Mouse (Mus musculus) gastrocnemius, adult 2 months (tissue): ENCODE results near the gene Gm37240. TPM values are rescaled to one million over a fixed set of nuclear protein-coding genes. Genes with fewer than 3 reads are reported as not detected.

ENCODE experiments used
- DNase-seq: peaks from one replicate; pipeline ENCODE4 v3.0.0; 2022
- H3K27ac ChIP-seq: fragments of 200-600 bp; 2 replicates; pipeline ENCODE4 v1.8.1; 2022; ENCODE audit warnings: mild to moderate bottlenecking
- H3K4me3 ChIP-seq: fragments of 200-600 bp; 2 replicates; pipeline ENCODE4 v1.8.1; 2022; ENCODE audit warnings: mild to moderate bottlenecking, moderate library complexity
- CTCF ChIP-seq: fragments of 200-600 bp; IDR thresholded peaks from 2 replicates; pipeline ENCODE4 v1.8.1; 2022; ENCODE audit warnings: antibody characterized with exemption, mild to moderate bottlenecking, moderate library complexity
- intact Hi-C: fragments of 180-260 bp; cut with DNase I; formaldehyde crosslinking; loops from one replicate; pipeline ENCODE4 v1.15.1; 2025
- total RNA-seq, 2 experiments: library from RNA; stranded (reverse); gene quantifications; 2 replicates each; pipeline ENCODE4 v1.2.3; 2021

Gene Gm37240
- total RNA-seq, 2 experiments from 2014 or later, result 34.5 to 37.4 TPM

DNA sequence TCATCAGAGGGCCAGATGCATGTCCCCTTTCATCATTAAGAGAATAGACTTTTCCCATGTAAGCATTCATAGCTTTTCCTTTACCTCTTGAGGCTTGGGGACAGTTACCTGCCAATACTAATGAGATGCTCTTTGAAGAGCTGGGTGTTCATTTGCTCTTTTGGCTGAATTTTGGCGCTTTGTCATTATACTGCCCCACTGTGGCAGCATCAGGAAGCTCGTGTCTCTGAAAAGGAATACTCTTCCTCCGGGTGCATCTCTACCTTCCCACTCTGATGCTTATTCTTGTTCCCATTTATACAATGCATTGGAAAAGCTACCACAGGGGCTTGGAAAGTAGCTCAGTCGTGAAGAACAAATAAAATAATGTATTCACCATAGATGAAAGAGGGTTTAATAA, 30.3 kb upstream of the Gm37240 start:
- no peak overlapping the region for H3K27ac ChIP-seq
- intact Hi-C loops, result loop anchor here (1.0 to 5.0 kb wide), 2 partner anchors 210 to 230 kb away; no protein-coding TSS in a partner anchor
- peak; percentile 44 for DNase-seq
- H3K4me3 ChIP-seq, result no peak overlapping the region
- peak; percentile 80 for TF ChIP-seq CTCF

GRCm38 (mm10) chr3:85914806-85915205, 27.5 kb upstream of the Gm37240 start:
- Histone ChIP-seq H3K4me3 (no peak overlapping the region), H3K27ac (no peak overlapping the region)
- DNase-seq, result no peak
- TF ChIP-seq CTCF, result no peak
- intact Hi-C loops, result loop anchor here (5.0 kb wide), 1 partner anchor 228 kb away; no protein-coding TSS in a partner anchor

GRCm38 (mm10) chr3:85907136-85907535, 19.8 kb upstream of the Gm37240 start:
- Histone ChIP-seq H3K27ac (no peak overlapping the region), H3K4me3 (no peak overlapping the region)
- no peak for DNase-seq
- TF ChIP-seq CTCF, result no peak
- intact Hi-C loops, result no loop called here

GRCm38 (mm10) chr3:85904371-85904770, 17.1 kb upstream of the Gm37240 start:
- no peak for DNase-seq
- no peak for TF ChIP-seq CTCF
- Histone ChIP-seq H3K4me3 (no peak overlapping the region), H3K27ac (no peak overlapping the region)
- intact Hi-C loops, result no loop called here

DNA sequence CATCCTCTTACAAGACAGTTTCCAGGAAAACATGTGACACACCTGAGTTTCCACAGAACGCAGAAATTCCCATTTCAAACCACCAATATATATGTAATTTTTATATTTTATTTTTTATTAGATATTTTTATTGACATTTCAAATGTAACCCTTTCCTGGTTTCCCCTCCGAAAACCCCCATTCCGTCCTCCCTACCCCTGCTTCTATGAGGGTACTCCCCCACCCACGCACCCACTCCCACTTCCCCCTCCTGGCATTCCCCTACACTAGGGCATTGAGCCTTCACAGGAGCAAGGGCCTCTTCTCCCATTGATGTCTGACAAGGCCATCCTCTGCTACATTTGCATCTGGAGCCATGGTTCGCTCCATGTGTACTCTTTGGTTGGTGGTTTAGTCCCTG, 7.7 kb upstream of the Gm37240 start:
- DNase-seq, result no peak
- no peak for TF ChIP-seq CTCF
- Histone ChIP-seq H3K27ac (no peak overlapping the region), H3K4me3 (no peak overlapping the region)
- intact Hi-C loops, result no loop called here

DNA sequence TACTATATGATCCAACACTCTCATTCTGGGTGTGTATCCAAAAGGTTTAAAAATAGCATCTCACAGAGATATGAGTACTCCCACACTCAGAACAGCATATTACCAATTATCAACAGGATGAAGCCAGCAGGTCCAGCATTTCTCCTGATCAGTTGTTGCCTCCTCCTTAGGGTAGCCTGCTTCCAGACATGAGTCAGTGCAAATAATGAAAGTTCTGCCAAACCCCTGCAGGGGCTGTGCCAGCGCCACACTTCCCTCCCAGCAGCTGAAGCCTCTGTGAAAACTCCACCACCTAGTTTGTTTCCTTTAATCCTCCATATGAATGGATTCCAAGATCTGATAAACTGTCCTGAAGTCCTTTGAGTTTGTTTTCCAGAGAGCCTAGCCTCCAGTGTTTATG, 4.3 kb upstream of the Gm37240 start:
- Histone ChIP-seq H3K4me3 (no peak overlapping the region), H3K27ac (0 out of 2 replicates have a peak overlapping the region, but pooled peaks have one; percentile 5)
- DNase-seq, result no peak
- no peak for TF ChIP-seq CTCF
- intact Hi-C loops, result no loop called here

- intact Hi-C loops, result no loop called here
- no peak for TF ChIP-seq CTCF
- peak; percentile 79 for DNase-seq
- H3K4me3 ChIP-seq, result peak overlapping the region; percentile 77
- peak overlapping the region; percentile 99 for H3K27ac ChIP-seq
Observed at GRCm38 (mm10) chr3:85888221-85888671, 928 bp upstream of the Gm37240 start.

GRCm38 (mm10) chr3:85886636-85887238, 581 bp downstream of the Gm37240 start:
- peak; percentile 58 for DNase-seq
- no peak for TF ChIP-seq CTCF
- peak overlapping the region; percentile 77 for H3K4me3 ChIP-seq
- peak overlapping the region; percentile 99 for H3K27ac ChIP-seq
- intact Hi-C loops, result loop anchor here (2.0 kb wide), 1 partner anchor 22 kb away; no protein-coding TSS in a partner anchor

DNA sequence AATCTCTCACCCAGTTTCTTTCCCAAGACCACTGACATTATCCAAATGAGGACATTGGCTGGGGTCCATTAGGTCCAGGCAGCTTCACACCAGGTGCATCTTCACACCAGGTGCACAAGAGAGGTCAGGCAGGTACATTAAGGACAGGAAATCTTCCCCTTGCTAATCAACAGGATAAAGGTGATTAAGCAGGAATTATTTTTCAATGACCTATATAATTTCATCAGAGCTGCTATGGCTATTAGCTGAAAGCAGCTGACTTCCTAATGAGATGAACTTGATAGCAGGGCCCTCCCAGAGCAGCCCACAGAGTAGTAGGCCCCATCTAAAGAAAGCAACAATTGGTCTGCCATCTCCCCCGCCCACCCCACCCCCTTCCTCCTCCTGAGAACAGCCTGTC, 1.4 kb downstream of the Gm37240 start:
- intact Hi-C loops, result loop anchor here (2.0 kb wide), 1 partner anchor 21 kb away; no protein-coding TSS in a partner anchor
- H3K4me3 ChIP-seq, result peak overlapping the region; percentile 77
- no peak for TF ChIP-seq CTCF

GRCm38 (mm10) chr3:85880687-85881086, 6.6 kb downstream of the Gm37240 start:
- Histone ChIP-seq H3K4me3 (peak overlapping the region; percentile 11; the same call in 1 of the 2 replicates), H3K27ac (peak overlapping the region; percentile 76)
- DNase-seq, result peak; percentile 62
- intact Hi-C loops, result no loop called here
- no peak for TF ChIP-seq CTCF

More for the DNA sequence above, 1.4 kb downstream of the Gm37240 start:
- H3K27ac ChIP-seq, result peak overlapping the region; percentile 99
- DNase-seq, result no peak

GRCm38 (mm10) chr3:85880068-85880467, 7.2 kb downstream of the Gm37240 start:
- no peak for DNase-seq
- H3K4me3 ChIP-seq, result no peak overlapping the region
- TF ChIP-seq CTCF, result no peak
- H3K27ac ChIP-seq, result peak overlapping the region; percentile 76
- intact Hi-C loops, result no loop called here

GRCm38 (mm10) chr3:85878911-85879310, 8.4 kb downstream of the Gm37240 start:
- H3K27ac ChIP-seq, result peak overlapping the region; percentile 76
- no peak for DNase-seq
- no peak overlapping the region for H3K4me3 ChIP-seq
- intact Hi-C loops, result no loop called here
- no peak for TF ChIP-seq CTCF

DNA sequence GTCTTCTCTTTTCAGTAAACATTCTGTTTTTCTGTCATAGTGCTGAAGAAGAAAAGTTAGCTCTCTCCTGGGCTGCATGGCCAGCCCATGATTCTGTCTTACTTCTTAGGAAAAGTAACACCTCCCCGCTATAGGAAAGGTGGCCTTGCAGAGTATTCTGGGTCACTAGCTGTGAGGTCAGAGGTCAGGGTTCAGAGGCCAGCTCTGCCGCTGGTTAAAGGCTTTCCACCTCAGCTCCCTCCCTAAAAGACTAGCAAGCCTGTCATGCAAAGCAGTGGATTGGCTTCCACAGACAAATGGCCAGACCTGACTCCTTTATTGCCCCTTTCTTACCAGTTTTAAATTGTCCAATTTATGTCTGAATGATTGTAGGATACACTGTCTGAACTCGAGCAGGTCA, 23.3 kb downstream of the Gm37240 start:
- no peak for TF ChIP-seq CTCF
- H3K27ac ChIP-seq, result peak overlapping the region; percentile 95
- intact Hi-C loops, result loop anchor here (2.0 kb wide), 1 partner anchor 23 kb away; the partner anchor contains the start of genes Glt28d2 and Gm37240

DNA sequence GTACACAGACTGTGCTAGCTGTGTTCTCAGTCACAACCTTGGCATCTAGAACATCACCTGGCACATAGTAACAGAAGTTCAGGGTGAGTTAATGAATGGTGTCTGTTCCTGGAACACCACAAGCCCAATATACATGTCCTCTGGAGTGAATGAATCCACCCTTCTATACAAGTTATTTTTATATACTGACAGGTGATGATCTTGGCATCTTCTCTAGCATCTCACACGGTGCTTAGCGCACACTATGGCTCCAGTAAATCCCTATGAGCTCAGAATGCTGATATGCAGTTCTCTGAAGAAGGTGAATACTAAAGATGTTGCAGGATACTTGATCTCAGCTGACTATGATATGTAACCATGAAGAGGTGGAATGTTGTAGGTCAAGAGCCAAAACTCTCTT, 24.4 kb downstream of the Gm37240 start:
- DNase-seq, result no peak
- Histone ChIP-seq H3K27ac (peak overlapping the region; percentile 95), H3K4me3 (no peak overlapping the region)
- TF ChIP-seq CTCF, result no peak
- intact Hi-C loops, result no loop called here

More for the DNA sequence above, 23.3 kb downstream of the Gm37240 start:
- no peak overlapping the region for H3K4me3 ChIP-seq
- no peak for DNase-seq
